Mouse (Mus musculus): ENCODE measurements around the gene Supt3. TPM values are rescaled to one million over a fixed set of nuclear protein-coding genes. Genes with fewer than 3 reads are reported as not detected.

Supt3 gene
- polyA plus RNA-seq, 2 experiments from 2014 or later: 18.0 to 22.0 TPM

GRCm38 (mm10) chr17:44970255-44970654 is 193.3 kb downstream of the Supt3 start:
- no peak for ATAC-seq

GRCm38 (mm10) chr17:44973489-44973888 is 196.5 kb downstream of the Supt3 start:
- no peak for ATAC-seq

- no peak for ATAC-seq
Measured at GRCm38 (mm10) chr17:44977690-44978089, 200.7 kb downstream of the Supt3 start.

- ATAC-seq: no peak
Measured at GRCm38 (mm10) chr17:44987964-44988363, 211.0 kb downstream of the Supt3 start.

GRCm38 (mm10) chr17:45003311-45003710 is 226.4 kb downstream of the Supt3 start:
- no peak for ATAC-seq

GRCm38 (mm10) chr17:45004477-45005170 is 227.7 kb downstream of the Supt3 start:
- no peak for ATAC-seq

- ATAC-seq: no peak
Measured at GRCm38 (mm10) chr17:45007461-45007860, 230.5 kb downstream of the Supt3 start.

- no peak for ATAC-seq
Measured at GRCm38 (mm10) chr17:45008663-45009062, 231.7 kb downstream of the Supt3 start.

- no peak for ATAC-seq
Measured at GRCm38 (mm10) chr17:45010409-45010808, 233.5 kb downstream of the Supt3 start.

GRCm38 (mm10) chr17:45016746-45017145 is 239.8 kb downstream of the Supt3 start:
- no peak for ATAC-seq

- no peak for ATAC-seq
Measured at GRCm38 (mm10) chr17:45020155-45020930, 243.4 kb downstream of the Supt3 start.

- ATAC-seq: no peak
Measured at GRCm38 (mm10) chr17:45028441-45028840, 251.5 kb downstream of the Supt3 start.

- no peak for ATAC-seq
Measured at GRCm38 (mm10) chr17:45029106-45029505, 252.2 kb downstream of the Supt3 start.

GRCm38 (mm10) chr17:45032209-45032608 is 255.3 kb downstream of the Supt3 start:
- no peak for ATAC-seq

GRCm38 (mm10) chr17:45033617-45034016 is 256.7 kb downstream of the Supt3 start:
- no peak for ATAC-seq

GRCm38 (mm10) chr17:45041084-45041483 is 264.1 kb downstream of the Supt3 start:
- ATAC-seq: no peak

GRCm38 (mm10) chr17:45045804-45046203 is 268.9 kb downstream of the Supt3 start:
- no peak for ATAC-seq

- no peak for ATAC-seq
Measured at GRCm38 (mm10) chr17:45046583-45046982, 269.6 kb downstream of the Supt3 start.

GRCm38 (mm10) chr17:45047236-45047635 is 270.3 kb downstream of the Supt3 start:
- no peak for ATAC-seq

- no peak for ATAC-seq
Measured at GRCm38 (mm10) chr17:45051971-45052370, 275.0 kb downstream of the Supt3 start.

- ATAC-seq: no peak
Measured at GRCm38 (mm10) chr17:45053371-45053770, 276.4 kb downstream of the Supt3 start.

- no peak for ATAC-seq
Measured at GRCm38 (mm10) chr17:45054526-45054925, 277.6 kb downstream of the Supt3 start.

GRCm38 (mm10) chr17:45056894-45057293 is 279.9 kb downstream of the Supt3 start:
- ATAC-seq: no peak

GRCm38 (mm10) chr17:45057780-45058179 is 280.8 kb downstream of the Supt3 start:
- no peak for ATAC-seq
